Mouse (Mus musculus): ENCODE data around the gene Tmem109.

Gene Tmem109

GRCm38 (mm10) chr19:10842914-10843313, 38.9 kb downstream of the Tmem109 start:
- DNase-seq (ENCODE audit: low read depth in 1 of 2, low spot score in 2 of 2), result no peak

GRCm38 (mm10) chr19:10841721-10842626, 39.8 kb downstream of the Tmem109 start:
- peak; percentile 82 to 91 for DNase-seq (ENCODE audit: low read depth in 1 of 2, low spot score in 2 of 2)

GRCm38 (mm10) chr19:10839010-10839892, 42.5 kb downstream of the Tmem109 start, which contains the start of gene Slc15a3:
Slc15a3 (plus strand) TSS chr19:10839727.
- no peak for DNase-seq (ENCODE audit: low read depth in 1 of 2, low spot score in 2 of 2)

GRCm38 (mm10) chr19:10835671-10836070, 46.1 kb downstream of the Tmem109 start:
- DNase-seq (ENCODE audit: low read depth in 1 of 2, low spot score in 2 of 2), result no peak

GRCm38 (mm10) chr19:10833611-10834010, 48.2 kb downstream of the Tmem109 start:
- DNase-seq (ENCODE audit: low read depth in 1 of 2, low spot score in 2 of 2), result no peak

- DNase-seq (ENCODE audit: low read depth in 1 of 2, low spot score in 2 of 2), result no peak
These were observed 49.8 kb downstream of the Tmem109 start for GRCm38 (mm10) chr19:10832030-10832429.

GRCm38 (mm10) chr19:10831424-10831823, 50.4 kb downstream of the Tmem109 start:
- DNase-seq (ENCODE audit: low read depth in 1 of 2, low spot score in 2 of 2), result peak in 1 of 2 experiments; percentile 65

GRCm38 (mm10) chr19:10829436-10830175, 52.2 kb downstream of the Tmem109 start, which contains the start of gene Cd6:
Cd6 (minus strand) TSS chr19:10830058.
- no peak for DNase-seq (ENCODE audit: low read depth in 1 of 2, low spot score in 2 of 2)

GRCm38 (mm10) chr19:10828321-10828720, 53.5 kb downstream of the Tmem109 start:
- DNase-seq (ENCODE audit: low read depth in 1 of 2, low spot score in 2 of 2), result no peak

- no peak for DNase-seq (ENCODE audit: low read depth in 1 of 2, low spot score in 2 of 2)
These were observed 57.7 kb downstream of the Tmem109 start for GRCm38 (mm10) chr19:10824061-10824460.

- DNase-seq (ENCODE audit: low read depth in 1 of 2, low spot score in 2 of 2), result no peak
These were observed 59.3 kb downstream of the Tmem109 start for GRCm38 (mm10) chr19:10822534-10822933.

GRCm38 (mm10) chr19:10821319-10821718, 60.5 kb downstream of the Tmem109 start:
- DNase-seq (ENCODE audit: low read depth in 1 of 2, low spot score in 2 of 2), result no peak
